Mouse (Mus musculus) adrenal gland, adult 2 months (tissue): Measurements from ENCODE around the gene Adk. TPM values are rescaled to one million over a fixed set of nuclear protein-coding genes. Genes with fewer than 3 reads are reported as not detected.
"Not testable (repeated sequence)": the region's sequence is repeated elsewhere in the genome, so short reads cannot be mapped to it uniquely, and the experiment has no call there.

ENCODE experiments used
- DNase-seq: peaks from one replicate; pipeline ENCODE4 v3.0.0; 2021
- polyA plus RNA-seq: library from polyadenylated mRNA; depleted of rRNA; stranded (reverse); fragments of >200 nt; gene quantifications from 2 replicates; pipeline ENCODE4 v1.2.3, GENCODE M21; 2012; rRNA removed
- total RNA-seq, 2 experiments: library from RNA; stranded (reverse); gene quantifications; 2 replicates each; pipeline ENCODE4 v1.2.3; 2021

The Adk gene
- total and polyA plus RNA-seq, 3 experiments = 12.4 to 124 (median 103) TPM

GRCm38 (mm10) chr14:21485961-21486520 lies 433.7 kb downstream of the Adk start:
- DNase-seq = no peak

- DNase-seq = not testable (repeated sequence)
Measured at GRCm38 (mm10) chr14:21487135-21487534, 434.8 kb downstream of the Adk start.

GRCm38 (mm10) chr14:21488426-21489115 lies 436.2 kb downstream of the Adk start:
- not testable (repeated sequence) for DNase-seq

DNA sequence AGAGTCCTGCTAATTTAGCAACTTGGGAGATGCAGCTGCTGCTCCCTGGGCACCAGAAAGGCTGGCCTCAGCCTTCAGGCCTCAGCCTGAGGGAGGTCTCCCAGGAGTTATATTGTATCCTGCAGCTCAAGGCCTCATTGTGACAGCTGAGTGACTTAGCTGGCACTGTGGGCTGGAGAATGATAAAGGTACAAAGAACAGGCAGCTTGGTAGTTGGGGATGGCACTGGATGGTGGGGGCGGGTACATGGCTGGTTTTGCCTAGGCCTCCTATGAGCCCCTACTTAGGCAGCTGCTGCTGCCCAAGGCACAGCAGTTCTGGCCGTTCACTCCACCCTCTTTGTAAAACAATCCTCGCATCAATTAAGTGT lies 436.7 kb downstream of the Adk start:
- DNase-seq = peak; percentile 41

DNA sequence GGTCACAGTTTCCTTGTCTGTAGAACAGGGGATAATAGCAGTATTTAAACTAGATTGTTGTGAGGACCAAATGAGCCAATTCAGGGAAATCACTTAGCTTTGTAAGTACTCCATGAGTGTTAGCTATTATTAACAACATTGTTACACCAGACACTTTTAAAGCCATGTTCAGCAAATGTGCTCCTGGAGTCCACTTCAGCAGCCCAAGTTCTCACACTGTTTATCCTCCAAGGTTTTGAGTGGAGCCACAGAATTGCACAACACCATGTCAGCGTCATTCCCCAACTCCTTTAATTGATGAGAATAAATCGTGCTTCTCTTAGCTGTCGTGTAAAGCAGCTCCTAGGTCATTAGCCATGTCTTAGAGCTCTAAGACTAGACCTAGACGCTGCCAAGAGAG lies 437.8 kb downstream of the Adk start:
- peak; percentile 51 for DNase-seq

Other genes with a start within 250 kb of the Adk start
- gene Plau, start 215.9 kb upstream of the Adk start, total RNA-seq = 10 to 100 TPM; 31.2 to 64.4 TPM
- 1.8 and 1.9 TPM in 2 replicates for gene Plau, start 215.9 kb upstream of the Adk start, polyA plus RNA-seq
- gene Vcl, start 123.2 kb upstream of the Adk start, total RNA-seq = 100 to 1,000 TPM in 1 of 2 experiments, 10 to 100 TPM in 1; 69.9 to 122 TPM
- gene Vcl, start 123.2 kb upstream of the Adk start, polyA plus RNA-seq = 31.1 and 36.4 TPM in 2 replicates
- gene Ap3m1, start 66 bp upstream of the Adk start, total RNA-seq = 100 to 1,000 TPM; 106 to 109 TPM
- gene Ap3m1, start 66 bp upstream of the Adk start, polyA plus RNA-seq = 9.0 and 10.3 TPM in 2 replicates